Mouse (Mus musculus) hindbrain, embryonic 13.5 days (tissue): ENCODE data around the gene Rwdd2b. TPM values are rescaled to one million over a fixed set of nuclear protein-coding genes. Genes with fewer than 3 reads are reported as not detected.

Source experiments
- ATAC-seq: fragments of 200-750 bp; cut with Nextera tagmentation; 2 replicates; pipeline ENCODE4 v1.8.0; 2017; ENCODE audit warnings: moderate TSS enrichment; ENCODE audit not compliant: low FRiP score
- H3K27ac ChIP-seq: fragments of 300-500 bp; sonication (generic); 2 replicates; pipeline ENCODE4 v1.5.1; 2015; ENCODE audit warnings: inconsistent platforms, mild to moderate bottlenecking, moderate library complexity
- H3K27me3 ChIP-seq: fragments of 300-500 bp; sonication (generic); 2 replicates; pipeline ENCODE4 v1.6.1; 2015; ENCODE audit warnings: mild to moderate bottlenecking, inconsistent platforms
- H3K36me3 ChIP-seq: fragments of 300-500 bp; sonication (generic); 2 replicates; pipeline ENCODE4 v1.6.1; 2015; ENCODE audit warnings: mild to moderate bottlenecking, inconsistent platforms
- H3K4me1 ChIP-seq: fragments of 300-500 bp; sonication (generic); replicated peaks from 2 replicates; pipeline ENCODE4 v1.6.1; 2015; ENCODE audit warnings: inconsistent platforms
- H3K4me2 ChIP-seq: fragments of 300-500 bp; sonication (generic); 2 replicates; pipeline ENCODE4 v1.6.1; 2015; ENCODE audit warnings: inconsistent platforms, mild to moderate bottlenecking, moderate library complexity
- H3K4me3 ChIP-seq: fragments of 300-500 bp; sonication (generic); 2 replicates; pipeline ENCODE4 v1.5.1; 2015; ENCODE audit warnings: mild to moderate bottlenecking, inconsistent platforms
- H3K9ac ChIP-seq: fragments of 300-500 bp; sonication (generic); 2 replicates; pipeline ENCODE4 v1.6.1; 2015; ENCODE audit warnings: mild to moderate bottlenecking, inconsistent platforms
- H3K9me3 ChIP-seq: fragments of 300-500 bp; sonication (generic); 2 replicates; pipeline ENCODE4 v1.6.1; 2016; ENCODE audit warnings: inconsistent platforms
- WGBS: fragments of 180-500 bp; shearing (Covaris S2); methylation state at CpG from one replicate; pipeline ENCODE4 v1.1.7; 2015; 5-methylcytosine and 5-hydroxymethylcytosine counted together
- polyA plus RNA-seq: library from polyadenylated mRNA; unstranded; fragments of >200 nt; fragmentation: Nextera tagmentation; extraction: Ambion mirVana; gene quantifications from 2 replicates; pipeline ENCODE4 v1.2.1, GENCODE M21; 2015

Rwdd2b gene
- polyA plus RNA-seq, 1 experiment from 2014 or later, result 12.9 TPM

DNA sequence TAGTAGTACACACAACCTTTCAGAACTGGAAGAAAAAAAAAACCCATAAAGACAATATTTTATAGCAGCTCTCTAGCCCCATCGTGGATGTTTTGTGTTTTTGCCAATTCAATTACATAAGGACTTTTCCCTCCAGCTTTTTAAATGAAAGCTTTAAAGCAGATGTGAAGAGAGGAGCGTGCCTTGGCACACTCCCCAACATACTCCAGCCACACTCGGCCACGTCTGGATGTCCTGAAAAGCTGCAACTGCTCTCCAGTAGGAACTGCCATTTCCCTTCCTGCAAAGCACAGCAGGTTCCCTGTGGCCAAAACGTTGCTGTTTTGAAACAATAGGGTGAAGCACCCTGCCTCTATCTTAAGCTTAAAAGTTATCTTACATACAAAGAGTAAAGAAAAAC lies 1.9 kb upstream of the Rwdd2b start:
- H3K27ac ChIP-seq, result no peak overlapping the region
- H3K9ac ChIP-seq, result no peak overlapping the region
- no peak overlapping the region for H3K4me2 ChIP-seq
- no peaks in the 10 kb centered on the region for H3K9me3 ChIP-seq
- WGBS, result 60% methylated on average over 5 of the region's 5 CpGs
- peaks cover 19% of the 10 kb centered on the region for H3K4me1 ChIP-seq
- ATAC-seq, result no peak
- H3K36me3 ChIP-seq, result no peaks in the 10 kb centered on the region
- peaks cover 11% of the 10 kb centered on the region; the same call in 1 of the 2 replicates for H3K27me3 ChIP-seq
- no peak overlapping the region for H3K4me3 ChIP-seq

GRCm38 (mm10) chr16:87441089-87441488 lies 716 bp upstream of the Rwdd2b start:
- Histone ChIP-seq H3K27ac (0 out of 2 replicates have a peak overlapping the region, but pooled peaks have one; percentile 97), H3K4me2 (peak overlapping the region; percentile 80)

GRCm38 (mm10) chr16:87438697-87439096 lies 1.7 kb downstream of the Rwdd2b start:
- peaks cover 19% of the 10 kb centered on the region for H3K4me1 ChIP-seq
- no peak overlapping the region for H3K9ac ChIP-seq
- 92% methylated on average over 8 of the region's 8 CpGs for WGBS
- H3K9me3 ChIP-seq, result no peaks in the 10 kb centered on the region
- H3K4me2 ChIP-seq, result no peak overlapping the region
- H3K27me3 ChIP-seq, result peaks cover 1% of the 10 kb centered on the region; the same call in 1 of the 2 replicates
- H3K4me3 ChIP-seq, result no peak overlapping the region
- H3K27ac ChIP-seq, result no peak overlapping the region
- peaks cover 13% of the 10 kb centered on the region; the same call in 1 of the 2 replicates for H3K36me3 ChIP-seq
- no peak for ATAC-seq

More at GRCm38 (mm10) chr16:87441089-87441488, 716 bp upstream of the Rwdd2b start:
- H3K9ac ChIP-seq, result peak overlapping the region; percentile 86
- no peak for ATAC-seq
- WGBS, result 30% methylated on average over 9 of the region's 9 CpGs
- H3K9me3 ChIP-seq, result no peaks in the 10 kb centered on the region
- H3K4me1 ChIP-seq, result peaks cover 19% of the 10 kb centered on the region
- peaks cover 6% of the 10 kb centered on the region; the same call in 1 of the 2 replicates for H3K36me3 ChIP-seq
- peaks cover 9% of the 10 kb centered on the region; the same call in 1 of the 2 replicates for H3K27me3 ChIP-seq
- peak overlapping the region; percentile 71 for H3K4me3 ChIP-seq

- Histone ChIP-seq H3K27me3 (no peaks in the 10 kb centered on the region), H3K27ac (no peak overlapping the region), H3K4me3 (no peak overlapping the region), H3K4me2 (no peak overlapping the region), H3K9ac (no peak overlapping the region), H3K9me3 (no peaks in the 10 kb centered on the region), H3K4me1 (peaks cover 19% of the 10 kb centered on the region), H3K36me3 (peaks cover 13% of the 10 kb centered on the region; the same call in 1 of the 2 replicates)
- WGBS, result 94% methylated on average over 21 of the region's 21 CpGs
- ATAC-seq, result no peak
Observed at GRCm38 (mm10) chr16:87437096-87437495, 3.3 kb downstream of the Rwdd2b start.

GRCm38 (mm10) chr16:87435411-87436205 lies 4.8 kb downstream of the Rwdd2b start:
- no peak overlapping the region for H3K4me2 ChIP-seq
- H3K27ac ChIP-seq, result no peak overlapping the region
- no peak for ATAC-seq
- no peak overlapping the region for H3K4me3 ChIP-seq
- H3K27me3 ChIP-seq, result no peaks in the 10 kb centered on the region
- H3K36me3 ChIP-seq, result peaks cover 13% of the 10 kb centered on the region; the same call in 1 of the 2 replicates
- peaks cover 13% of the 10 kb centered on the region for H3K4me1 ChIP-seq
- no peaks in the 10 kb centered on the region for H3K9me3 ChIP-seq
- H3K9ac ChIP-seq, result no peak overlapping the region
- WGBS, result 85% methylated on average over 13 of the region's 13 CpGs

GRCm38 (mm10) chr16:87434946-87435345 lies 5.4 kb downstream of the Rwdd2b start:
- no peaks in the 10 kb centered on the region for H3K9me3 ChIP-seq
- H3K9ac ChIP-seq, result no peak overlapping the region
- peaks cover 13% of the 10 kb centered on the region; the same call in 1 of the 2 replicates for H3K36me3 ChIP-seq
- H3K27me3 ChIP-seq, result no peaks in the 10 kb centered on the region
- H3K27ac ChIP-seq, result no peak overlapping the region
- no peak overlapping the region for H3K4me3 ChIP-seq
- no peak for ATAC-seq
- H3K4me2 ChIP-seq, result no peak overlapping the region
- H3K4me1 ChIP-seq, result peaks cover 13% of the 10 kb centered on the region
- WGBS, result 85% methylated on average over 6 of the region's 6 CpGs

DNA sequence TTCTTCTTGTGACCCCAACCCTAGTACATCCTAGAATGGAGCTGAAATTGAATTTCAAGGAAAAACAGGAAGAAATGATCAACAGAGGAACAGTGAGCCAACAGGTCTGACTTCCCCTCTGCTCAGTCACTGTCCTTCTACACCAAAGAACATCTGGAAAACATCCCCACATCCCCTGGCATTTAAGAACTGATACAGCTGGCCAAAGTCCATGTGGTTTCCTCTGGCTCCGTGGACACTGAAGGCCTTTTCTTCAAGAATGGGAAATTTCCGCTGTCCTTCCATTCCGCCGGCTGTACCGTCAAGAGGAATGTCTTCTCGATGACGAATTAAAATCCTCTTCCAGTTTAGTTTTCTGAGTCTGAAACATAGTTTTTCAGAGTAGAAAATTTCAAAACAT lies 6.1 kb downstream of the Rwdd2b start:
- H3K9ac ChIP-seq, result no peak overlapping the region
- H3K36me3 ChIP-seq, result peaks cover 13% of the 10 kb centered on the region; the same call in 1 of the 2 replicates
- H3K4me1 ChIP-seq, result peaks cover 7% of the 10 kb centered on the region
- no peak overlapping the region for H3K4me2 ChIP-seq
- H3K27me3 ChIP-seq, result no peaks in the 10 kb centered on the region
- WGBS, result 94% methylated on average over 7 of the region's 7 CpGs
- no peak overlapping the region for H3K27ac ChIP-seq
- no peak overlapping the region for H3K4me3 ChIP-seq
- ATAC-seq, result no peak
- no peaks in the 10 kb centered on the region for H3K9me3 ChIP-seq

DNA sequence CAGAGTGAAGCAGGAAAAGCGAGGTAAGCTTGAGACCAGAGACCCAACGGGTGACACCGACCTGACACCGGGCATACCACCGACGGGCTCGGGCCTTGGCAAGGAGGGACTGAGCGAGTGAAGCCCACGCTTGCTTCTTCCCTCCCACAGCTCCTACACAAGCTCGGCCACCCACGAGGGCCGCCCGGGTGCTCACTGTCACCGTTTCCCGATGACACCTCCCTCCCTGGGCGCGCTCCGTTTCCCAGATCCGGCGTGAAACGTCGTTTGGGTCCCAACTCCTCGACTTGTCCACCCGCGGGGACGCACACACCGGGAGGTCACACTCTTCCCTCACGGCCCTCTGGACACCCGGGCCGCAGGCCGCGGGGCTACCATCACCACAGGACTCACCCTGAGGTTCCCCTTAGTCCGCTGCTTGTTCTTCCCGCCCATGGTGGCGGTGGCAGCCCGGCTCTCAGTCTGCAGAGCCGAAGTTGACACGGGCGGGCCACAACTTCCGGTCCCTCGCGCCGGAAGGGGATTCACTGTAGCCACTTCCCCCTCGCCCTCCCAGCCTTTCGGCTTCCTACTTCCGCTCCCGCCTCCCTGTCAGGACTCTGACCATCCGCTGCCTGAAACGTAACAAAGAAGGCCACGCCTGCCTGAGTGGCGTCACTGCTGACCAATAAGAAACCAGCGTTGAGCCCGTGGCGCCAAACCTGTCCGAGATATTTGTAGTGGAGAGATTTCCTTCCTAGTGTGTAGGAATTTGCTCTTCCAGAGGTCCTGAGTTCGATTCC lies 8.1 kb downstream of the Rwdd2b start, which contains the start of gene Ltn1:
Ltn1 (minus strand) TSS at position 580 of the 782 bp plus-strand sequence.
- no peaks in the 10 kb centered on the region for H3K27me3 ChIP-seq
- peaks cover 7% of the 10 kb centered on the region for H3K4me1 ChIP-seq
- H3K9me3 ChIP-seq, result no peaks in the 10 kb centered on the region
- peak within 1 kb of the TSS; percentile 92 for H3K4me3 ChIP-seq
- H3K27ac ChIP-seq, result peak within 1 kb of the TSS; percentile 67
- ATAC-seq, result peak; percentile 100
- peak within 1 kb of the TSS; percentile 89 for H3K4me2 ChIP-seq
- WGBS, result under 1% methylated on average over 56 of the region's 56 CpGs
- H3K36me3 ChIP-seq, result peaks cover 13% of the 10 kb centered on the region; the same call in 1 of the 2 replicates
- H3K9ac ChIP-seq, result peak within 1 kb of the TSS; percentile 86

DNA sequence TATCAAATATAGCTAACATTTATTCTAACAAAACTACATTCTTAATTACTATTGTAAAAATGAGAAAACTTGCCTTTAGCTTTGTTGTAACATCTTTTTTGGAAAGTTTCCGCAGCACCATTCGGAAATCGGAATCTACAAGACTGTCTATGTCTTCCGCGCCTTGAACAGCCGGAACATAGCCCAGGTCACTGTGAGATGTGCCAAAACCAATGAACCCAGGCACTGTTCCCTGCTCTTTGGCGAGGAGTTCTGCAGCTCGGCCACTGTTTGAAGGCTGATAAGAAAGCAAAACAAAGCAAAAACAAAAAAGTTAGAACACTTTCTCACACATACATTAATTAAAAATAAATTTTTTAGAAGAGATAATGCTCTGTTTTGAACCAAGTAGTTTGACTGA lies 12.9 kb downstream of the Rwdd2b start:
- no peak overlapping the region for H3K4me2 ChIP-seq
- no peaks in the 10 kb centered on the region for H3K9me3 ChIP-seq
- no peaks in the 10 kb centered on the region for H3K27me3 ChIP-seq
- peaks cover 7% of the 10 kb centered on the region for H3K4me1 ChIP-seq
- H3K4me3 ChIP-seq, result no peak overlapping the region
- 98% methylated on average over 8 of the region's 8 CpGs for WGBS
- H3K9ac ChIP-seq, result no peak overlapping the region
- H3K36me3 ChIP-seq, result peaks cover 40% of the 10 kb centered on the region
- ATAC-seq, result no peak
- H3K27ac ChIP-seq, result no peak overlapping the region

GRCm38 (mm10) chr16:87420662-87421061 lies 19.7 kb downstream of the Rwdd2b start:
- no peak for ATAC-seq
- Histone ChIP-seq H3K4me2 (no peak overlapping the region), H3K27me3 (no peaks in the 10 kb centered on the region), H3K9me3 (peaks cover 12% of the 10 kb centered on the region), H3K36me3 (peaks cover 96% of the 10 kb centered on the region), H3K4me3 (no peak overlapping the region), H3K9ac (no peak overlapping the region), H3K4me1 (no peaks in the 10 kb centered on the region), H3K27ac (no peak overlapping the region)
- WGBS, result 96% methylated on average over 8 of the region's 8 CpGs

GRCm38 (mm10) chr16:87405001-87405400 lies 35.4 kb downstream of the Rwdd2b start:
- Histone ChIP-seq H3K4me1 (no peaks in the 10 kb centered on the region), H3K4me3 (no peak overlapping the region), H3K9ac (no peak overlapping the region), H3K36me3 (peaks cover 85% of the 10 kb centered on the region), H3K27me3 (no peaks in the 10 kb centered on the region), H3K4me2 (no peak overlapping the region), H3K9me3 (no peaks in the 10 kb centered on the region), H3K27ac (no peak overlapping the region)
- 92% methylated on average over 3 of the region's 3 CpGs for WGBS
- no peak for ATAC-seq

DNA sequence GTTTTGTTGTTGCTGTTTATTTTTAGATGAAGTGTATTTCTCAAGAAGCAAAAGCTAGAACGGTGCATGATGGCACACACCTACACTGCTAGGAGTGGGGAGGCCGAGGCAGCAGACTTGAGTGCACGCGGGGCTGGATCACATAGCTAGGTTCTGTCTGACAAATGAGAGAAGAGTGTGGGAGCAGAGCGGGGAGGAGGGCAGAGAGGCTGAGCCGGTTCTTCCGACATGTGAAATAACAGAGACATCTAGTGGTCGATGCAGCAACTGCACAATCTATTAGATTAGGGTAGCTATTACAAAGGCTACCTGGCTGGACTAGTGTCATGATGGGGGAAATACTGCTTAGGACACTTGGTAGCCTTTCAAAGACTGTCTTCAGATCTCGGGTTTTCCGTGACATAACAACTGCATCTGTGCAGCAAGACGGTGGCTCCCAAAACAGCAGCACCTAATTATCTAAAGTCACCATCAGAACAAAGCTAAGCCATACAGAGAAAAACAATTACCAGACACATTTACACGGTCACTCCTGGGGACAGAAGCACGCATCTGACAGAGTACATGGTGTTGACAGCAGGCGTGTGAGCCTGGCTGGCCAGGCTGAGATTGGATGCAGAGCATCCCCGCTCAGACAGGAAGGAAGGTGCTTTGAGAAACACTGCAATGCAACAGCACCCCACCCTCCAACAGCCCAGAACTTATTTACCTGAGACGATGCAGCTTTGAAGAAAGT lies 46.4 kb downstream of the Rwdd2b start:
- Histone ChIP-seq H3K9me3 (no peaks in the 10 kb centered on the region), H3K36me3 (peaks cover 63% of the 10 kb centered on the region), H3K4me3 (no peak overlapping the region), H3K4me2 (no peak overlapping the region), H3K27me3 (no peaks in the 10 kb centered on the region), H3K4me1 (no peaks in the 10 kb centered on the region), H3K27ac (no peak overlapping the region), H3K9ac (no peak overlapping the region)
- ATAC-seq, result peak; percentile 84
- WGBS, result 55% methylated on average over 16 of the region's 16 CpGs
